Mouse (Mus musculus): ENCODE results near the gene Cep135.

- no peak for TF ChIP-seq CTCF (IDR thresholded peaks at IDR 0.05; ENCODE audit: low read depth, low read length)
- no peak for TF ChIP-seq POLR2A (IDR thresholded peaks at IDR 0.05; ENCODE audit: extremely low read depth, insufficient read depth, low read length)
Observed at GRCm38 (mm10) chr5:76651151-76651725, 62.7 kb downstream of the Cep135 start.
